In the genomic region with DNA sequence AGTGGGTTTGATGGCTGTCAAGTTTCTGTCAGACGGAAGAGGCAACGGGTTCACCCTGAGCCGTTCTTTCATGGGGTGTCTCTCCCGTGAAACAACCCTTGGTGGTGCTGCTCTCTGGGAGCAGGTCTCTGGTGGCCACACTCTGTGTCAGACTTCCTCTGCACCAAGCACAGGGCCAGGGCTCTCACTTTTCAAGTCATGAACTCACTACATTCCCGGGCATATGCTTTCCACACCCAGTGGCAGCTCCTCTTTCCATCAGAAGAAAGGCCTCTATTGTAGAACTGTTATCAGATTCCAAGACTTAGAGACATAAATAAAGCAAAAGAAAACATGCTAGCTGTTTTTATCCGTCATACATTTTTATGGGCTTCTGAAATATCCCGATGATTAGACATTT, we compare ENCODE assay signal across 15 mouse cellular contexts.
"Had no signal": no experiment of that assay in that cellular context is flagged by ENCODE, and none has a peak within 500 bp of the region (broad histone marks: within the 10 kb centered on the region; RNA-seq: fewer than 3 reads in every experiment).

No protein-coding gene starts in this region.

- DNase-seq: kidney, postnatal 36 days; liver; liver, embryonic 13.5 days; liver, postnatal 0 days; lung, postnatal 14 days; retina, postnatal 1 day; thymus, postnatal 4 days had no signal

- ATAC-seq: intestine, embryonic 16.5 days; liver, postnatal 0 days; midbrain, embryonic 15.5 days had no signal

- H3K4me2 ChIP-seq: liver, embryonic 13.5 days; lung, embryonic 15.5 days; midbrain, embryonic 11.5 days; midbrain, embryonic 15.5 days; neural tube, embryonic 12.5 days had no signal

- H3K4me1 ChIP-seq: midbrain, embryonic 15.5 days; neural tube, embryonic 12.5 days had no signal

- H3K9me3 ChIP-seq: liver, embryonic 13.5 days; lung, embryonic 15.5 days; megakaryocyte, embryonic 14.5 days; midbrain, embryonic 15.5 days; neural tube, embryonic 12.5 days had no signal

- H3K36me3 ChIP-seq: liver, embryonic 13.5 days; lung, embryonic 15.5 days; midbrain, embryonic 15.5 days; neural tube, embryonic 12.5 days had no signal

- H3K9ac ChIP-seq: liver, embryonic 13.5 days; liver, postnatal 0 days; lung, embryonic 15.5 days; midbrain, embryonic 15.5 days; neural tube, embryonic 12.5 days had no signal

- H3K4me3 ChIP-seq: layer of hippocampus, adult 2 months; liver, embryonic 13.5 days; lung, embryonic 15.5 days; megakaryocyte, embryonic 14.5 days; midbrain, embryonic 15.5 days; neural tube, embryonic 12.5 days had no signal

- H3K27ac ChIP-seq: layer of hippocampus, adult 2 months; liver, embryonic 13.5 days; lung, embryonic 15.5 days; macrophage; midbrain, embryonic 15.5 days; neural tube, embryonic 12.5 days had no signal

- H3K27me3 ChIP-seq: liver, embryonic 13.5 days; lung, embryonic 15.5 days; midbrain, embryonic 15.5 days; neural tube, embryonic 12.5 days had no signal
